Mouse (Mus musculus): ENCODE measurements at regions not wholly inside any gene's neighbourhood (a gene's known extent, or its start where the extent isn't known, plus 50 kb on each side); places are given as distances from the start of the nearest gene placed in this dataset.

GRCm38 (mm10) chr13:28442250-28442649, 184.9 kb downstream of the Gm11361 start:
- TF ChIP-seq RCOR1 (conservative IDR thresholded peaks at IDR 0.05; ENCODE audit: low read depth, low read length) (no peak), RAD21 (IDR thresholded peaks at IDR 0.05; ENCODE audit: low read depth, low read length) (no peak), MAFK (IDR thresholded peaks at IDR 0.05; ENCODE audit: insufficient replicate concordance, low read length) (no peak), CTCF (conservative IDR thresholded peaks at IDR 0.05 in 1 of 2, IDR thresholded peaks at IDR 0.05 in 1 of 2; ENCODE audit: low read depth in 2 of 2, low read length in 2 of 2) (no peak), ZMIZ1 (IDR thresholded peaks at IDR 0.05; ENCODE audit: low read depth, low read length) (no peak), POLR2A (IDR thresholded peaks at IDR 0.05; ENCODE audit: low read depth, low read length) (no peak), CHD2 (IDR thresholded peaks at IDR 0.05; ENCODE audit: low read length) (no peak), MAX (IDR thresholded peaks at IDR 0.05; ENCODE audit: low read length) (no peak), EP300 (IDR thresholded peaks at IDR 0.05; ENCODE audit: low read length) (no peak), ZC3H11A (IDR thresholded peaks at IDR 0.05; ENCODE audit: low read depth, low read length) (no peak), ZKSCAN1 (IDR thresholded peaks at IDR 0.05; ENCODE audit: borderline replicate concordance, low read depth, low read length) (no peak)

All from CH12.LX (cell line).